Mouse (Mus musculus): ENCODE results near the gene Cryga.

Gene Cryga

DNA sequence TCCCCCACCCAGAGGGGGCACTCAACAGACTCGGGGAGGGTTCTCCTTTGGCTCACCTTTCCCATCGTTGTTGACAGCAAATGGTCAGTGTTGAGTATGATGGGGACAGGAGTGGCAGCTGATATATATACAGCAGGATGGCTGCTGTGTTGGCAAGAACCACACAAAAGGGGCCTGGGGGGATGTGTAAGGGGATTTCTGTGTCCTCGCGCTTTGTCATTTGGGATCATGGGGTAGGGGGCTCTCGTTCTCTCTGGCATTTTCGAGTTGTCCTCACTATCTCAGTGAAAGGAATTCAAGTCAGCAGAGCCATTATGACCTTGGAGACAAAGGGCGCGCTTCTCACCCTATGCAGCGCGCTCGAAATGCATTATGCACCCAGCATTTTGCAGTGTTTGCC, at the start of gene Cryga:
Gene Cryga, minus strand, starts transcription at position 101 of the 400 bp plus-strand sequence.
- no peak for DNase-seq (ENCODE audit: extremely low spot score, low spot score)

DNA sequence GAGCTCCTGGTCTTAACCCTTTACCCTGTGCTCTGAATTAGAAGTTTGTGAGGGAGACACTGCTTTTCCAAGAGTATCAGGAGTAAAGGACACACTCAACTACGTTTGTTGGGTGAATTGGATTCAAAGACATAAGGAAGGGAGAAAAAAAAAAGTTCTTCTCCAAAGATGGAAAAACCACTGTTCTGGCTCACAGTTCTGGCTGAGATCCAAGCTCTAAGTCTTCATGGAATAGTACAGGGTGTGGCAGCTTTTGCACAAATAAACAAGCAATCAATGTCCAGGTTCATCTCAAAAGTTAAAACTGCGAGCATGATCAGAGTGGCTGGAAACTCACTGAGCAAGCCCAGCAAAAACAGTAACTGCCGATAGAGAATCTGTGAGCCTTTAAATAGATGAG, 44.8 kb upstream of the Cryga start:
- DNase-seq (ENCODE audit: extremely low spot score, low spot score) = no peak

DNA sequence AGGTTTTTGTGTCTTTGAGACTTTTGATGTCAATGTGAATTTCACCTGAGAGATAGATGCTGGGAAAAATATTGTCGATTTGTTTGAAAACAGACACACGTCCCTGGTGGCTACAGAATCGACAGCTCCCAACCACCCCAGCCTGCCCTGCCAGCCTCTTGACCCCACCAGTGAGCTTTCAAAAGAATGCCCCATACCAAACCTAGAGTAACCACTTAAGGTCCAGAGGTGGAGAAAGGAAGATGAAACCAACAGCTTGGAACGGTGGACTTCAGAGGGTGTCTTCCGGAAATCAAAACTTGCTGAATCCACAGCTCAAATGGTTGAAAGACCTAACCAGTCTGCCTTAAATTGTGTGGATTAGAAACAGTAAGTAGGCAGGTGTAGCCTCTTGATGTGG, 44.2 kb upstream of the Cryga start:
- no peak for DNase-seq (ENCODE audit: extremely low spot score, low spot score)

DNA sequence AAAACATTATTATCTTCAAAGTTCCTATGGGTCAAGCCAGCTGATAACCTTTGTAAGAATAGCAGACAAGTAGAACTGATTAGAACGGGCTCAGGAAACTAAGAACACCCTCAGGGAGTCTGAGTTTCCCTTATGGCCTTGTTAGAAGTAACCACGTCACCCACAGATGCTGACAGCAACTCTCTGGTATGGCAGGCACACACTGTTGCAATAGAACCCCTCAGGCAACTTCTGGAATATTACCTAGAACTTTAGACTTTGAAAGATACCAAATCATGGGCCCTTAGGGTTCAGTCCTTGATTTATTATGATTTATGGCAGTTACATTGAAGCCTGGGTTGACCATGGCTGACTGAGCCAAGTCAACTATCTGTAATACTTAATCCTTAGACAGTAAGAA, 43.4 kb upstream of the Cryga start:
- no peak for DNase-seq (ENCODE audit: extremely low spot score, low spot score)

DNA sequence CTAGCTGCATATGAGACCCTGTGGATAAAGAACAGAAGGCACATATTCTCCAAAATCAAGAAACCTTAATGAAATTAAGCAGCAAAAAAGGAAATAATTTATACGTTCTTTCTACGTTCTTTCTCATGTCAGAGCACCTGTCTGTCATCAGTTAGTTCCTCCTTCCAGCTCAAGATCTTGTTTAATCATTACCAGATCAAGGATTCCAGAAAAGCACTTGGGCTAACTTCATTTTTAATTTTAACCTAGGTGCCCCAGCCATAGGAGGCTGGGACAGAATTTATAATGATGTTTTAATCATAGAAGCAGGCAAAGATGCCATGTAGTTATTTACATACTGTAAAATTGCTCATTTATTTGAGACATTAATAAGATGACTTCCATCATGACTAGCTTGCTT, 41.6 kb upstream of the Cryga start:
- no peak for DNase-seq (ENCODE audit: extremely low spot score, low spot score)

DNA sequence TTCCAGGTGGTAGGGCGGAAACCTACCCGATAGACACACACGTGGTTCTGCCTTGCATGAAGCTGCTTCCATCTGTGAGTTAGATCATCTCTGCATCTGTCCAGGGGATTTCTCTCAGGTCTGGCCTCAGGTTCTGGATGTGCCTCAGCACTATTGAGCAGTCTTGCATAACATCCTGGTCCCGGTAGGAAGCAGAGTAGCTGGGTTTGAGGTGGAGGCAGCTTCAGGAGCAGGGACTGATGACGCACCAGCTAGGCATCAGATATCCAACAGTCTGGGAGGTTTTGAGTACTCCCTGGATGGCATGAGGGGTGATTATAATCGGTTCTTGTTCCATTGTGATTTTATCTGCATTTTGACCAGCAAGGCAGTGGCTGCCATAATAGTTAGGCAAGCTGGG, 34.4 kb upstream of the Cryga start:
- DNase-seq (ENCODE audit: extremely low spot score, low spot score) = no peak

DNA sequence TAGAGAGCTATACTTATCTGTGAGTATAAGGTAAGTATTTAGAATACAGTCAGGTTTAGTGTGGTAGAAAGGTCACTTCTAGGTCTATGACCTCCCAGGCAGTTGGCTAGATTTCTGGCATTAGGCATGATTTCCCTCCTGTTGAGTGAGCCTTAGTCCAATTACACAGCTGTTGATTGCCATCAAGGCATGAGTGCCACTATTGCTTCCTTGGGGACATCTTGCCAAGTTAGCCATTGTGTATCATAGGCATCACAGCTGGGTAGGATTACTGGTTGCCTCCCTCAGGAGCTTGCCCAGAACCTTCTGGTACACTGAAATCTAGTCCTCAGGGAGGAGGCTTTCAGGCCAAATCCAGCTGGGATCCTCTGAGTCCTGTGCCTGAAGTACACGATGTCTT, 29.7 kb upstream of the Cryga start:
- DNase-seq (ENCODE audit: extremely low spot score, low spot score) = no peak

DNA sequence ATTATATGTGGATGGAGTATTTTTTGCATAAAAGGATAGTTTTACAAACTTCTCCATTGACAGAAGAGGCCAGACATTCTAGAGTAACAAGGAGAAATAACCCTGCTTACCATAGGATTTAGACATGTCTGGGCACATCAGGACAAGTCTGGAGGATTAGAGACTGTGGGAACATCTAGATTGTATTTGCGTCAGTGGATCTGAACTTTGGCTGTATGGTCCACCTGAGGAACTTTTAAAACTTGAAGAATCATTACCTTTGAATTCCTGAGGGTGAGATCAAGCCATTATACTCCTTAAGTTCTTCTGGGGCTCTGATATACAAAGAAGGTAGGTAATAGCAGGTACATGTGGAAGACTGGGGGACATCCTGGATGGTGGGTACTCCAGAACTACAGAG, 28.5 kb upstream of the Cryga start:
- DNase-seq (ENCODE audit: extremely low spot score, low spot score) = no peak

DNA sequence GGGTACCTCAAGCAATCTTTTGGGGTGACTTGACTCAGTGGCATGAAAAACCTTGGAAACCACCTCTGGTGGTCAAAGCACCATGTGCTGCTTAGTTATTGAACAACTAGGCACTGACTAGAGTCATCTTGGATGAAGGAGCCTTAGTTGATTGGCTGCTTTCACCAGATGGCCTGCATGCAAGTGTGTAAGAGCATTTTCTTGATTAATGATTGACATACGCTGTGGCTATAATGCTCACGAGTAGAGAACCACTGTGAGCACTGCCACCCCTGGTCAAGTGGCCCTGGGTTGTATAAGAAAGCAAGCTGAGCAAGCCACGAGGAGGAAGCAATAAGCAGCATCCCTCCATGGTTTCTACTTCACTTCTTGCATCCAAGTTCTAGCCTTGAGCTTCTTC, 27.1 kb upstream of the Cryga start:
- DNase-seq (ENCODE audit: extremely low spot score, low spot score) = no peak

DNA sequence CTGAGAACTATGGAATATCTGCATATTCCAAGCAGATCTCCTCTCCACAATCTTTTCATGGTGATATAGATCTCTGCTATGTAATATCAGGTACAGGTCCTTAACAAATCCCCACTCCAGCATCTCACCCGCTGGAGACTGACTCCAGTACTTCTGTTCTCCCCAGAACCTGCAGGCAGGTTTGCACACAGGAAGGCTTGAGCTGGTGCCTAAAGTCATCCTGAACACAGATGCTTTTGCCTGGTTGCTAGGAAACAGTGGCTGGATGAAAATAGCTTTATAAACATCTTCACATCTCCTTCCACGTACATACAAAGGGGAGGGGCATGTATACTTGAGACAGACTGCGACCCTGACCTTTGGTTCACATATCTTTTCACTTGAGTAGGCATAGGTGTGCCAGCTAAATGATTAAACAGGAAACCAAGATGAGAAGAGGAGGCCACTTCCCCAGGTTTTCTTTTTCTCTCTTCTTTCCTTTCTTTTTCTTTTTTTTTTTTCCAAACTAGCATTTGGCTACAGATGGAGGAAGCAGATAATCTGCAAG, 26.5 kb upstream of the Cryga start:
- no peak for DNase-seq (ENCODE audit: extremely low spot score, low spot score)

DNA sequence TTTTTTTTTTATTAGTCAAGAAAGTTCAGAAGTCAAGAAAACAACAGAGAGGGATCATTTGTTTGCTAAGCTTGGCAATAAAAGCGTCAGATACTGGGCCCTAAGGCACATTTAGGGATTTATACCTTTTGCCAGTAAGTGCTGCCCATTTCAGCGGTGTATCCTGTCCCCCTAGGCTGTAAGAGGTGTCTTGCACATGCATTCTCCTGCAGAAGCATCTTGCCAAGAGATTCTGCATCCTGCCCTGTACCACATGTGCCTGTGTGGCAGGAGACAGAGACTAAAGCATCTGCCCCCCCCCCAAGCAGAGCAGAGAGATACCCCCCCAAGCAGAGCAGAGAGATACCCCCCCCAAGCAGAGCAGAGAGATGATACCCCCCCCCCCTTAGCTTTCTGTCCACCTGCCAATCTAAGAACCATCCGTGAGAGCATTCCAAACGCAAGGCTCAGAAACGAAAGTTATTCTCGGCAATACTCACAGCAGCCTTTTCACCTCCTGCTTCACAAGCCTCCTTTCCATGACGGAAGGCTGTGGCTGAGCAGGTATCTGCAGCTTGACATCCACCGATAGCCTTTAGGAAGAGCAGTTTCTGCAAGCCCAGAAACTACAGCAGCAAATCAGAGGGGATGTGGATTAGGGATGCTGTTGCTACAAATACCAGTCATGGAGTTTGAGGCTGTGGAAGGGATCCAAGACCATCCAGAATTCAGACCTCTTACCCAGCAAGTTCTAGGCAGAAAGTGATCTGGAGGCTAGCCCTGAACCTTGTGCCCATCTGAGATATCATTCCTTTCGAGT, 19.6 kb upstream of the Cryga start, which contains the start of gene D630023F18Rik:
Gene D630023F18Rik, minus strand, starts transcription at position 641 of the 799 bp plus-strand sequence.
- DNase-seq (ENCODE audit: extremely low spot score, low spot score) = no peak

DNA sequence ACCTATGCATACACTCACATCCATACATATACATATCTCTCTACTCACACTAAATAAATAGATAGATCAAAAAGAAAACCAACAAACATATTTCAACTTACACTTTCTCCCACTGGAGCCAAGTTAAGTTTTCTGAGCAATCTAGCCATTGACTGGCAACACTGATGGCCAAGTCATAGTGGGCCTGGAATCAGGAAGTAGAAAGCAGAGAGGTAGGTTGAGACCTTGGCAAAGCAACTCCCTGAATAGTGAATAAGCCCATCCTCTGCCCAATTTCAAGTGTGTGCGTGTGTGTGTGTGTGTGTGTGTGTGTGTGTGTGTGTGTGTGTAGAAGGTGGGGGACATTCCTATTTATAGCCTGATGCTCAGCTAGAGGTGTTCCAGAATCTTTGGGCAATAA, 16.3 kb upstream of the Cryga start, which contains the start of gene Gm28845:
Gene Gm28845, minus strand, starts transcription at position 121 of the 400 bp plus-strand sequence.
- no peak for DNase-seq (ENCODE audit: extremely low spot score, low spot score)

DNA sequence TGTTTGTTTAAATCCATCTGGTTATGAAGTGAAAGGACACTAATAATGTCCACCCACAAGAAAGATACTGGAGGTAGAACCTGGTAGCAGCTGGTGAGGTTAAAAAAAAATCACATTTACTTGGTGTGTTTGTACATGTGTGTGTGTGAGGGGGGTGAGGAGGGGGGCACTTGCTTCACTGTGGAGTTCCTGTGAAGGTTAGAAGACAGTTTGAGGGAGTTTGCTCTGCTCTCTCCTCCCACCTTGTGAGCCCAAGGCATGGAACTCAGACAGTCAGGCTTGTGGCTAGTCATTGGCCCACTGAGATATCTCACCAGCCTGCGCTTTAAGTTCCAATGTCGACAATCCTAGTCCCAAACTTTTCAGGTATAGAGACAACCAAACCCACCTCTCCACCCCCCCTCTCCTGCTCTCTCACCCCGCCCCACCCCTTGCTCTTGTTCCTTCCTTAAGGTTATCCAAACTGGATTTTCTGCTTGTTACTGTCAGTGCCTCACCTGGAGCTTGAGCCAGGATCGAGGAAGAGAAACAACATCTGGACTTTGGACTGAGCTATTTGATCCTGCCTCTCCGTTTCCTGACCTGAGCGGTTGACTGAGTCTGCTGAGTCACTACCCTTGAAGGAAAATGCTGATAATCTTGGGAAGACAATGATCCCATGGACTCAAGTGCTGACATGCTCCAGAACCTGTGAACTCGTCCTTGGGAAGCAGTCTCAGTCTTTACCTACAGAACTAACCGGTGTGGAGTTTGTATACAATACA, 15.2 kb upstream of the Cryga start:
- DNase-seq (ENCODE audit: extremely low spot score, low spot score) = no peak

DNA sequence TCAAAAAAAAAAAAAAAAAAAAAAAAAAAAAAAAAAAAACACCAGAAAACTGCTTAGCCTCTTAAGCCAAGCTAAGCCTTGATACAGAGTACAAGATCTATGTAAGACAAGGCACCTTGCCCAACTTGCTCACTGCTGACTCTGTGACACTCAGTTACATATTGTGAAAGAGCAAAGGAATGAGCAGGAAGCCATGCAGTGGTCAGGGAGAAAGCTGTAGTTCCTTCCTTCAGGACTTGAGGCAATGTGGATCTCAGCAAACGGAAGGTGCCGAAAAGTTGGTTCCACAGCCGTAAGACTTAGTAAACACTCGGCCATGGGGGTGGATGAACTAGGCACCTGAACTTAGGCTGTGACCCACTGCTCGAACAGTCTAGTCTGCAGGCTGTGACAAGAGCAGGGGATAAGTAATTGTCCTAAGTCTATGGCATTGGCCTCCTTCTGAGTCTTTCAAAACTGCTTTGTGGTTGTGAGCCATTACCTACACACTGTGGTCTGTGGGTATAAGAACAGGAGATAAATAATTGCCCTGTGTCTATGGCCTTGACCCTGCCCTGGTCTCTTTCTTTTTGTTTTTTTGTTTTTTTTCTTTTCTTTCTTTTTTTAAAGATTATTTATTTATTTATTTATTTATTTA, 10.5 kb upstream of the Cryga start:
- DNase-seq (ENCODE audit: extremely low spot score, low spot score) = no peak

DNA sequence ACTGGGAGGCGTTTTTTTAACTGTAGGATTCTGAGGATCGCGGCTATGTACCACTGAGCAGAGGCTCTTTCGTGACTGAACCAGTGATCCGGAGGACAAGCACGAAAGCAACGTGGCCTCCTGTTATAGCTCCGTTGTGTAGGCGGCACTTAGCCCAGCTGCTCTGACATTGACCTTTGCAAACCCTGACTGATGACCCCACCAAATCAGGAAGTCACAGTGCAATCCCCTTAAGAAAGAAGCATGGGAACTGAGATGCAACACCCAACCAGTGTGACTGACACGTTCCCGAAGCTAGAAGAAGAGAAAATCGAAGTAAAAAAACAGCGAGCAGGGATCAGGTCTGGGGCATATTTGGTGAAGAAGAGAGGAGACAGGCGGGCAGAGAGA, 9.6 kb upstream of the Cryga start:
- no peak for DNase-seq (ENCODE audit: extremely low spot score, low spot score)

DNA sequence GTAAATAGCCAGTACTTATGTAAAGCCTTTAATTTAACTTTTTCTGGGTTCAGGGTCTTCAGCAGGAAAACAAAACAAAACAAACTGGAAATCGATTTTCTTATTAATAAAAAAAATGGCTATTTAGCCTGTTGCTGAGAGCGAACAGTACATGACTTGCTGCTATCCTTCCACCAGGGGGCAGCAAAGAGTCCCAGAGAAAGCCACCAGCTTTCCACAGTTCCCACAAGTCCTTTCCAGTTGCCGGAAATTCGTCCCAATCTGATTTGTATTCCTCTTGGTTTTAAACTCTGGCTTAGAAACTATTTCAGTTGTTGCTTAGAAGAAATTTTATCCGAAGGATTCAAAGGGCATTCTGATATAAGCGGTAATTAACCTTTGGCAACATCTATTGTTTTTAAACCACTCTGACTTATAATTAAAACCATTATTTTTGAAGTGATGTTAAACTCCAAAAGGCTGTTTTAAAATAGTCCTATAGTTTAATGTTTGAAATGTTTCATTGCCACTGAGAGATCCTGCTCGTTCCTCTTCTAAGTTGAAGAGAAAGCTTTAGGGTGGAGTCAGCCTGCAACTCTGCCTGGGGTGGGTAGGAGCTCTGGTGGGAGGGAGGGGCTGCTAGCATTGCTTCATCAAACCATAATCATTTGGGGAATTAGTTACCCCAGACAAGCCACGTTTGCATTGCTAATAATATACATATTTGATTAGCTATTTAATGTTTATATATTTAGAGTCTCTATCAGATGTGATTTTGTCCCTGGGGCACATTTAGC, 9.0 kb upstream of the Cryga start:
- DNase-seq (ENCODE audit: extremely low spot score, low spot score) = peak; percentile 73

DNA sequence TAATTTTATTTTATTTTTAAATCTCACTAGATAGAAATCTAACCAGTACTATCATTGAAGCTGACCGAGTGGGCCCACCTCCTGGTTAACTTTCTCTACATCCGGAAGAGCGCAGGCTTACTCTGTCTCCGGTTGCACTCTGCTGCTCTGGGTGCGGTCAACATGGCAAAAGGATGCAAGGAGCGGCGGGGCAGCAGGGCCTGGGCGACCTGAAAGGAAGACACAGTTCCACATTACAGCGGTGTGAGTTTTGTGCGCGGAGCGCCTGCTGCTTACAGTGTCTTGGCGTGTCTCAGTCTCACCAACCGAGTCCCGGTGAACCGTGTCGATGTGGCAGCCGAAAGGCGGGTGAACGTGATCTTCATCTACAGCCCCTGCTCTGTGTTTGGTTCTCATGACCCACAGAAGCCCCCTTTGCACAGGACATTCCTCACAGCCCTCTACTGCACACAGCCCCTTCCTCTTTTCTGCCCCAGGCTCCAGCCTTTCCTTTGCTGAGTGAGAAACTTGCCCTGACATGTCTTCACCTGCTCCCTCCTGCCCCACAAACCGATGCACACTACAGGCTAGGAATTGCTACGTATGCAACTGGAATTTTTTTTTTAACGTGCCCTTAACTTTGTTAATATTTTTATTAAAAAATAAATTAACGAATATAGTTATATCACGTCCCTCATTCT, 6.7 kb upstream of the Cryga start:
- DNase-seq (ENCODE audit: extremely low spot score, low spot score) = no peak

DNA sequence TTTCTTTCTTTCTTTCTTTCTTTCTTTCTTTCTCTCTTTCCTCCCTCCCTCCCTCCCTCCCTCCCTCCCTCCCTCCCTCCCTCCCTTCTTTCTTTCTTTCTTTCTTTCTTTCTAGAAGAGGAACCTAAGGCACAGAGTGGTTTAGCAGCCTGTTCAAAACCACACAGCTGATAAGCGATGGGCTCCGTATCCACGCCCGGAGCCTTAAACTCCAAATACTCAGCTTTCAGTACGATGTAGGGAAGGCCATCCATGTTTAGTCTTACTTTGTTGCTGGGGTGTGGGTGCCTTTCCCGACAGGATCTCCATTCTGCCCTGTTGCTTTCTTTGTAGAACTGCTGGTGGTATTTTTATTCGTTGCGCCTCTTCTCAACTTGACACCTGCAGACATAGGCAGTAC, 6.0 kb upstream of the Cryga start:
- DNase-seq (ENCODE audit: extremely low spot score, low spot score) = no peak

DNA sequence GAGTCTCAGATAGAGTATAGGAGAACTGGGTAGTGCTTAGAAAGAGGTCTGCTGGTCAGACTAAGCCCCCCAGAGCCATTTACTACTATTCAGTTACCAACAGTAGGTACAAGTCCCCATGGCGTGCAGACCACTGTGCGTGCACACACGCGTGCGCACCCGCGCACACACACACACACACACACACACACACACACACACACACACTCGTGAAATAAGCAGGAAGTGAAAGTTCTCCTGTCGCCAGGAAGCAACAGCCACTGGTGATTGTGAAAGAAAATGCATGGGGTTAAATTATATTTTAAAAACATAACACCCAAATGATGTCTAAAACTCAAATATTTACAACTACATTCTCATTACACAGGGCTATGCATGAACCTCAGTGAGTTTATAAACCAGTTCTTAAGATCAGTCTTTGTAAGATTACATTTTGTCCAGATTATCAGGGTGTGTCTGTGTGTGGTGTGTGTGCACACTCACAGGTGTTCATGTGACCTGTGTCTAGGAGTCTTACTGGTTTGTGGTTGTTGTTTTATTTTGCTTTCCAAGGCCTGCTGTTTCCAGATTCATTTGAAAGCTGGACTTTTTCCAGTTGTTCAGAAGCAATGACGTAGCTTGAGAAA, 4.6 kb upstream of the Cryga start:
- DNase-seq (ENCODE audit: extremely low spot score, low spot score) = no peak

DNA sequence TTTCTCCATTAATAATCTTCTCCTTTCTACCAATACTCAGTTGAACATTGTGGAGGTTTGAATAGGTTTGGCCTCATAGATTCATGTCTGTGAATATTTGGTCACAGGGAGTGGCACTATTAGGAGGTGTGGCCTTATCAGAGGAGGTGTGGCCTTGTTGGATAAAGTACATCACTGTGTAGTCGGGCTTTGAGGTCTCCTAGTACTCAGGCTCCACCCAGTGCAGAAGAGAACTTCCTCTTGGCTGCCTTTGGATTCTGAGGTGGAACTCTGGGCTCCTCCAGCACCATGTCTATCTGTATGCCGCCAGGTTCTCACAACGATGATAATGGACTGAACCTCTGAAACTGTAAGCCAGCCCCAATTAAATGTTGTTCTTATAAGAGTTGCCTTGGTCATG, 6.2 kb downstream of the Cryga start:
- no peak for DNase-seq (ENCODE audit: extremely low spot score, low spot score)

Measured in neural tube, embryonic 10.5 days (tissue).